Mouse (Mus musculus): ENCODE results near the gene Fam207a.

Fam207a gene

GRCm38 (mm10) chr10:77497185-77497584 lies 18.4 kb downstream of the Fam207a start:
- no peak for DNase-seq

GRCm38 (mm10) chr10:77492885-77493284 lies 22.7 kb downstream of the Fam207a start:
- DNase-seq: no peak

GRCm38 (mm10) chr10:77491585-77491984 lies 24.0 kb downstream of the Fam207a start:
- no peak for DNase-seq

GRCm38 (mm10) chr10:77488168-77488567 lies 27.4 kb downstream of the Fam207a start:
- DNase-seq: no peak

- no peak for DNase-seq
Measured at GRCm38 (mm10) chr10:77485786-77486185, 29.8 kb downstream of the Fam207a start.

GRCm38 (mm10) chr10:77484205-77484935 lies 31.2 kb downstream of the Fam207a start:
- peak; percentile 45 for DNase-seq

- DNase-seq: no peak
Measured at GRCm38 (mm10) chr10:77481814-77482213, 33.8 kb downstream of the Fam207a start.

GRCm38 (mm10) chr10:77479972-77480371 lies 35.6 kb downstream of the Fam207a start:
- no peak for DNase-seq

GRCm38 (mm10) chr10:77476907-77477306 lies 38.7 kb downstream of the Fam207a start:
- DNase-seq: no peak

- no peak for DNase-seq
Measured at GRCm38 (mm10) chr10:77472188-77472587, 43.4 kb downstream of the Fam207a start.

GRCm38 (mm10) chr10:77471512-77471911 lies 44.1 kb downstream of the Fam207a start:
- DNase-seq: no peak

GRCm38 (mm10) chr10:77470763-77471162 lies 44.8 kb downstream of the Fam207a start:
- no peak for DNase-seq

GRCm38 (mm10) chr10:77468675-77469074 lies 46.9 kb downstream of the Fam207a start:
- DNase-seq: no peak

GRCm38 (mm10) chr10:77467407-77467806 lies 48.2 kb downstream of the Fam207a start:
- no peak for DNase-seq

- no peak for DNase-seq
Measured at GRCm38 (mm10) chr10:77465902-77466301, 49.7 kb downstream of the Fam207a start.

- DNase-seq: peak; percentile 53
Measured at GRCm38 (mm10) chr10:77464181-77464936, 51.2 kb downstream of the Fam207a start.

- no peak for DNase-seq
Measured at GRCm38 (mm10) chr10:77461161-77461560, 54.4 kb downstream of the Fam207a start.

GRCm38 (mm10) chr10:77457701-77458100 lies 57.9 kb downstream of the Fam207a start:
- DNase-seq: no peak

GRCm38 (mm10) chr10:77456507-77456906 lies 59.1 kb downstream of the Fam207a start:
- no peak for DNase-seq

- no peak for DNase-seq
Measured at GRCm38 (mm10) chr10:77455251-77456010, 60.2 kb downstream of the Fam207a start.

- DNase-seq: no peak
Measured at GRCm38 (mm10) chr10:77454795-77455194, 60.8 kb downstream of the Fam207a start.

- no peak for DNase-seq
Measured at GRCm38 (mm10) chr10:77451822-77452221, 63.8 kb downstream of the Fam207a start.

- DNase-seq: no peak
Measured at GRCm38 (mm10) chr10:77450159-77450464, 65.5 kb downstream of the Fam207a start.

Data from liver (tissue).